Mouse (Mus musculus) adrenal gland, adult 18-20 months (tissue): ENCODE measurements at regions not wholly inside any gene's neighbourhood (a gene's known extent, or its start where the extent isn't known, plus 50 kb on each side); places are given as distances from the start of the nearest gene placed in this dataset.

Source experiments
- DNase-seq, 2 experiments: peaks; one replicate each; pipeline ENCODE4 v3.0.0; 2021 to 2022; ENCODE audit warnings: low spot score in 2 of 2

DNA sequence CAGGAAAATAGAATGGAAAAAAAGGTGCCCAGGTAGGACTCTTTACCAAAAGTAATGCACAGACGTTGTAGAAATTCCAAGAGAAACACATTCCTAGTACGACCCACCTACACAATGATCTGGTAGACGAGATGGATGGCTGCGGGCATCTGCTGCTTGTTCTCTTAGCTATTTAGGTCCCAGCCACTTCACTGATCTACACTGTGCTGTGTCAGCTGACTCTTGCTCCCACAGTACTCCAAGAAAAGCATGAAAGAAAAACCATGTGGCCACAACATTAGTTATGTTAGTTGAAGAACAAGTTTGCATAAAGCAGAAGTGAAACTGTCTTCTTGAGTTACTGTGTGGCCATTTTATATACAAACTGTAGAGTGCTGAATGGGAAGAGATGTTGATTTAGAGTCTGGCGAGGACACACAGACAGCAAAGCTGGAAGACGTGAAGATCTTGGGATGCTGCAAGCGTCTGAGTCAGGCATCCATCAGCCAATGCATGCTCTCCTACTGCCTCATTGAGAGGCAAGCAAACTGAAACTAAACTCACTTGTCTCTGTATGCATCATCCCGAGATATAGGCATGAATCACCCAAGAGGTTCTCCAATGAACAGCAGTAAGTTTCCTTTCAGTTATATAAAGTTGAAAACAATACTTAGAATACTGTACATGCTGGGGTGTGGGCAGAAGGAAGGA lies 626.6 kb downstream of the Dok5 start:
- DNase-seq, result no peak

DNA sequence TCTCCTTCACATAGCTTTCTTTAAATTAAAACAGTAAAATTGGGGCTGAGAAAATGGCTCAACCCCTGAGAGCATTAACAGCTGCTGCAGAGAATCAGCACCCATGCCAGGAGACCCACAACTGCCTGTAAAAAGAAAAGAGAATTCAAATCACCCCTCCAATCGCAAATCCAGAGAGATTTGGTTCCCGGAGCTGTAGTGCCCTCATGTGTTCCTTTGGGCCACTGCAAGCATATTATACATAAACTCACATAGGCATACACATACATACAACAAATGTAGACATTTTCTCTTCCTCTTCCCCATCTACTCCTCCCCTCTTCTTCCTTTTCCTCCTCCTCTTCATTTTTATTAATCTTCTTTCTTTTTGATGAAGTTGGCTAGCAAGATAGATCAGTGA lies 616.5 kb downstream of the Dok5 start:
- no peak for DNase-seq

- DNase-seq, result no peak
These were observed 602.5 kb downstream of the Dok5 start for GRCm38 (mm10) chr2:171333816-171334757.

DNA sequence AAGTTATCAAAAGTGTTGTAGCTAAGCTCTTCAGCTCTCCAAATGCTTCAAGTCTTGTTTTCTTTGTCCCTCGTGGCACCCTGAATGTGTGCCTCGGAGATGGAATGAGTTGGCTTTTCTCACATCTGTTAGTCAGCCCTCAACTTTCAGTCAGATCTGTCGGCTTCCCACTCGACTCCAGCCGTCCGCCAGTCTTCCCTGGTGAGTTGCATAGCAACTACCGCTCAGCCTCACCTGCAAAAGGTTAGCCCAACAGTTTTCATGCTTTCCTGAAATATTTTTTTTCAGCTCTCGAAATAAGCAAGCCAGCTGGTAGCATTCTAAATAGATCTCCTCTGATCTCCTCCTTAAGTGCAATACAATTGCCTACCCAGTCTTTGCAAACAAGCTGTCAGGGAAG lies 601.2 kb downstream of the Dok5 start:
- DNase-seq, result no peak

DNA sequence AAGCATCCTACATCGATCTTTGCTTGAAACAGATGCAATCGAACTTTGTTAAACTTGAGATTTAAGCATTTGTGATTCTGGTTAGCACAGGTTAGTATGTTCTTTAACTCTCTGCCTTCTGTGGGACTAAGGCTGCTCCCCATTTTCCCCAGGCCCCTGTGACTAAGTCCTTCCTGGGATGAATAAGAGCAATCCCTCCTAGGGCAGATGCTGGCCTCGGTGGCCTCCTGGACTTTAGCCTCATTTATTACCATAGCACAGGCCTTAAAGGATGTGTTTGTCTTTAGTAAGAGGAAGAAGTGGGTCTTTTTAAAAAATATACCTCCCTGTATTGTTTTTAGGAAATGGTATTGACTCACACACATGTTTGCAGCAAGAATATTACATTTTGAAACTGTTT lies 599.9 kb downstream of the Dok5 start:
- no peak for DNase-seq

DNA sequence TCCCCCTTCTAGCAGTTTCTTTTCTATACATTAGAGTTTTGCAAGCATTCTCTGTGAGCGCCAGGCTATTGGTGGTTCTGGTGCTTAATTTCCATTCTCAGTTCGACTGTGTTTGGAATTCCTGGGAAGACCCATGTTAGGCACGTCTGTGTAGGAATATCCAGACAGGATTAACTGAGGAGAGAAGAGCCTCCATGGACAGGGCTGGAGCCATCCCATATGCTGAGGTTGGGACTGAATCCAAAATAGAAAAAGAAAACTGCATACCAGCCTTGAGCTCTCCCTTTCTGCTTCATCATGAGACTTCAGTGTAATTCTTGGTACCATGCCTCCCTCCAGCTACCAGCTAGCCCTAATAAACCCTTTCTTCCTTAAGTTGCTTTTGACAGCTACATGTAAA lies 595.3 kb downstream of the Dok5 start:
- no peak for DNase-seq

DNA sequence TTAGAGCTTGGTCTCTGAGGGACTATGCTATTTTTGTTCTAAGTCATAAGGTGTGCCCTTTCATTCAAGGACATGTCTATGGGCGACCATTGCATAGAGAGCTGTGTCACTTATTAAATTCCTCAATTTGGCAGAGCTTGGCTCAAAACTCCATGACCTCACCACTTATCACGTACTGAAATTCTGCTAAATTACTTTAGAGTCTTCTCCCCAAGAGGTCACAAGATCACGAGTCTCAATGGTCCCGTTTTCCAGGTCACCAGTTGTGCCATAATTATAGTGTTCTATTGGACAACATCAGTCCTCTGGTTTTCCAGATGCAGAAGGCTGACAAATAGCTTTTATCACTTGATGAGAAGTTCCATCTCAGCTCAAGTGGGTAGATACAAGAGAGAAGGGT lies 576.9 kb downstream of the Dok5 start:
- no peak for DNase-seq

GRCm38 (mm10) chr2:171306000-171306399 lies 574.4 kb downstream of the Dok5 start:
- no peak for DNase-seq

DNA sequence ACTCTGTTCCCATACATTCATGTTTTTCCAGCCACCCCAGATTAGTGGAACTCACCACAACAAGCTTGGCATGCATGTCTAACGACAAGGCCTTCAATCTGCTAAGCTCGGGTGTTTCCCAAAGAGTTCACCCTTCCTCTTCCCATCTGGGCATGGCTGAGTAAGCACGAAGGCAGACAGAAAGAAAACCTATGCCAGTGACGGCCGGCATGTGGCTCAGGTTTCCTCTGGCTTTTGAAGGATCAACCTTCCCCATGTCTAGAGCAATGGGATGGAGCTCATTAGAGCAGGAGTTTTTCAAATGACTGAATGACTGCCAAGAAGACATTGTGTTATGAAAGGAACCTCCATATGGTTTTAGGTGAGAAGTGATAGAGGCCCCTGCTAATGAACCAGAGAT lies 566.9 kb downstream of the Dok5 start:
- DNase-seq, result no peak

DNA sequence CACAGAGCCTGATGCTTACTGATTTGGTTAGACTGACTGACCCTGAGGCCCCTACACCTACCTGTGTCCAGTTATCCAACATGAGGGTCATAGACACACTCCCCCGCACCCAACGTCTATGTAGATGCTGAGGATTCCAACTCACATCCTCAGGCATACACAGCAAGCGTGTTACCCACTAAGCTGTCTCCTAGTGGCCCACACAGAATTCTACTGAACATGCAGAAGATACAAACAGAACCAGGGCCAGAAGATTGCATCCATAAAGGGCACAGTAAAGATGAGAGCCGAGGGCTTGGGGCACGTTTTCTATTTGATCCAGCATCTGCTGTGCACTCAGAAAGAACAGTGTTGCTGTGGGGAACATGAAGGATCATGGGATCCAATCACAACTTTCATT lies 564.0 kb downstream of the Dok5 start:
- DNase-seq, result no peak

DNA sequence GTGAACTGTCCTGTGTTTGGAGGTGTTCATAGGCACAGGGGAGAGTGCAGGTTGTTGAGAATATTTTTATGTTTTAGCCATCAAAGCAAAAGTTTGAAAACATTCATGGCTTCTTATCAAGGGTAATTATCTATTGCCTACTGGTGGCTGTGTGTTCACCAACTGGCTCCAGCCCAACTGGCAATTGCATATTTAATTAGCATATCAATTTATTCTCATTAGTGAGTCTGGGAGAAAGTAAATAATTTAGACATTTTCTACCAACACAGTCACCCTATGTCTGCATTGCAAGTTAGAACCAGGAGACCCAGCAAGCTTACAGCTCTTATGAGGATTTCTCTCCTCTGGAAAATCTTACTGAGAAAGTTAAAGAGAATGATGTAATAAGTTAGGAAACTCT lies 561.0 kb downstream of the Dok5 start:
- DNase-seq, result no peak

GRCm38 (mm10) chr2:171285719-171286394 lies 554.2 kb downstream of the Dok5 start:
- no peak for DNase-seq

- DNase-seq, result no peak
These were observed 548.5 kb downstream of the Dok5 start for GRCm38 (mm10) chr2:171280132-171280531.

DNA sequence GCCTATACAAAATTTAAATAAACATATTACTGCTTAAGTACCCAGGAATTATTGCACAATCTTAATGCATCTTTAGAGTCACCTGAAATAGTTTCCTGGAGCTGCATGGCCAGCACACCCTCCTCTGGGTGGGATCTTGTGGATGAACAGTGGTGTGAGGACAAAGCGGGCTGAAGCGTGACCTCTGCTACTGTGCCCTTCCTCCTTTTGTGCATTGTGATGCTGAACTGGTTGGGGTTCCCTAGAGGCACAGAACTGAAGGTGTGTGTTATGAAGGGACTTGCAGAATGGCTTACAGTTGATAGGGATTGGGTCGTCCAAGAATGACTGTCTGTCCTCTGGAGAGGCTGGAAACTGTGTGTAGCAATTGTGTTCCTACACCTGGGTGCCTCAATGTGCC lies 547.7 kb downstream of the Dok5 start:
- no peak for DNase-seq

- DNase-seq, result no peak
These were observed 521.6 kb downstream of the Dok5 start for GRCm38 (mm10) chr2:171253194-171253593.

DNA sequence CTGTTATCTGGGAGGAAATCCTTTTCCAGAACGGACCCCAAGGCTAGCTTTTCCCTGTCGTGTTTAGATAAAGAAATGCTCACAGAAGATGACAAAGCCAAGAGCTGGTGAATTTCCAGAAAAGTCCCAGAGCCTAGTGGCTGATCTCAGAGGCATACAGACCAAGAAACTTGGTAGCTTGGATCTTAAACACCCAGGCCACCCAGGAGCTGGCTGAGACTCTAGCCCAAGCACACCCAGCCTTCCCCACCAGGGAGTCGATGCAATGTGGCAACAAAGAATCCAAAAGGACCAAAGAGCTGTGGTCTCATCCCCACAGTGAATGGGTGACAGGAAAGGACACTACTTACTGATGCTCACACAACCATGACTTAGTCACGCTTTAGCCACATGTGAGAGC lies 513.8 kb downstream of the Dok5 start:
- no peak for DNase-seq

DNA sequence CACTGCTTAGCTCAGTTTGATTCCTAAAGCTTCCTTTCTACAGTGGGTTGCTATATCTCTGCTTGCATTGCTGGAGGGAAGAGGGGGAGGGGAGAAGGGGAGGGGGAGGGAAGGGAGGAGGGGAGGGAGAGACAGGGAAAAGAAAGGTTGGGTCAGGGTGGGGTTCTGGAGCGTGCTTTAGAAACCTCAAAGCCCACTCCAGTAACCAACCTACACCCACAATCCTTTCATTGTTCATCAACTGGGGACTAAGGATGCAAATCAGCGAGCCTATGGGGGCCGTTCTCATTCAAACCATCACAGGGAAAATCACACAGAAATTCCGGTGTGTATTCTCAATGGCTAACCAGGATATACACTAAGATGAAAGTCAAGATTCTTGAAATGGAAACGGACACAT lies 510.7 kb downstream of the Dok5 start:
- DNase-seq, result no peak

DNA sequence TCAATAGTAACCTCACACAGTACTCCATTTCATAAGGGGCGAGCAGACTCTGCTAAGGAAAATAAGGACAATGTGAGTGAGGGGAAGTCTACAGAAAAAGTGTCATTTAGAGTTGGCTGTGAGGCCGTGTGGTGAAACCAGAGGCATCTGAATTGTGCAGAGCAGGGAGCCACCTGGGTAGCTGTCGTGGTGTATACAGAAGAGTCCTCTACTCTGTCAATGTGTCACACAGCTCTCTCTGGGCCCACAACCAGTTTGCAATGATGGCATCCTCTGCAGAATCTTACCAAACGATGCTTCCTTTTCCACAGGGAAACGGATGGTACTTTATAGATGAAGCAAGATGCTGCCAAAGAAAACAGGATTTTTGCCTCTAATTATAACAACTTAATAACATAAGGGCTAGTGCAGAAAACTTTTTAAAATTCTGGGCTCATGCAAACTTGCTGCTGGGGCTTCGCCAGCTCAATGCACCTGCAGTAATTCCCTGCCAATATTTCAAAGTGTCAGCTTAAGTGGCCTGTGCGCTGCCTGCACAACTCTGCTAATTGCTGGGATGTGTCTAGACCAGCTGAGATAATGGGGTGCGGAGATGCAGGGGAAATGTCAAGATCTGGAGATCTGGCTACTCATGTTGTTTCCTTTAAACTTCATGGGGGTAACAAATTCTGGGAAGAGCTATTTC lies 505.8 kb downstream of the Dok5 start:
- DNase-seq, result no peak

DNA sequence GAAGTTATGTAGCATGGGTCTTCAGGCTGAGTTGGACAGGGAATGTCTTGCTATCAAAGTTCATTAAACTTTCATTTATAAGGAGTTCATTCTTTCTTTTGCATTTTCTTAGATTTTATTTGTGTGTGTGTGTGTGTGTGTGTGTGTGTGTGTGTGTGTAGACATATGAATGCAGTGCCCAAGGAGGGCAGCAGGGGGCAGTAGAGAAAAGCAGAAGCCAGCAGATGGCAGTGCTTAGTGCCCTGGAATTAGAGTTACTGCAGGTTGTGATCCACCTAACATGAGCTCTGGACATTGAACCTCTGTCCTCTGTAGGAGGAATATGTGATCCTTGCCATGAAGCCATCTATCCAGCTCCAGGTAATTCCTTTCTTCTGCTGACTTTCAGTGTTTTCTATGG lies 501.2 kb downstream of the Dok5 start:
- DNase-seq, result no peak

GRCm38 (mm10) chr2:171231288-171232050 lies 499.9 kb downstream of the Dok5 start:
- no peak for DNase-seq

DNA sequence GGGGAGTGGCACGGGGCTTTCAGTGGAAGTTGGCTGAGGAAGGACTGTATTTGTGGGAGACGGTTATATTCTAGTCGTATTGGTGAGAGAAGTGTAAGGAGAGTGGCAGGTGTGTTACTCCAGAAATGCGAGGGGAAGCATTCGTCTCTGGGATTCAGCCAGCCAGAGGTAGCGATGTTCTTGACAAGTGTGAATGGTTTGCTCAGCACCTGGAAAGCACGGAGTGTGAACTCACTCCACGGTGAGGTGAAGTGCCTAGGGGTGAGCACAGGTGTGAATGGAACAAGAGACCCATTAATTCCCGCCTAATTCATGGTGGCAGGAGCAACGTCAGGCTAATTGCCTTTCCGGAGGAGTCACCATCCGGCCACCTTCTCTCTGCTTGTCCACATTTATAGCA lies 498.9 kb downstream of the Dok5 start:
- no peak for DNase-seq
